Mouse (Mus musculus): Measurements from ENCODE around the gene Spaca1.
"Not testable (repeated sequence)": the region's sequence is repeated elsewhere in the genome, so short reads cannot be mapped to it uniquely, and the experiment has no call there.

Gene Spaca1

GRCm38 (mm10) chr4:34049571-34050255 is at the start of gene Spaca1:
TSS of gene Spaca1 (minus strand) at chr4:34050191.
- no peak for DNase-seq

GRCm38 (mm10) chr4:34087286-34087685 is 37.3 kb upstream of the Spaca1 start:
- not testable (repeated sequence) for DNase-seq

DNA sequence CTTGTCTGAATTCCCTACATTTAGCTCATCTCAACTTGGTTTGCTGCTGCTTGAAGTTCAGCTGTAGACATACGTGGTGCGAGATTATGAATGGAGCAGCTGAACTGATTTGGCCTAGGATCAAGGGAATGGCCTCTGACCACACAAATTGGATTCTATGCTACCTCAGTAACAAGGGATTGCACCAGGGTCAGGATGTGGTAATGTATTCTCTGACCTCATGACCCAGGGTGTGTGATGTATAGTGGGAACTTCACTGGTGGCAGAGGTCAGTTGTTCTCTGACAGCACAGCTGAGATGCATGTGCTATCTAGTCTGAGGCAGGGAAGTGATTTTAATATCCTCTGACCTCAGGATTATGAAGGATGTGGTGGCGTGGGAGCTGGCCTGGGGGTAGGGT is 31.1 kb upstream of the Spaca1 start:
- DNase-seq: no peak

GRCm38 (mm10) chr4:34069002-34069401 is 19.0 kb upstream of the Spaca1 start:
- no peak for DNase-seq

DNA sequence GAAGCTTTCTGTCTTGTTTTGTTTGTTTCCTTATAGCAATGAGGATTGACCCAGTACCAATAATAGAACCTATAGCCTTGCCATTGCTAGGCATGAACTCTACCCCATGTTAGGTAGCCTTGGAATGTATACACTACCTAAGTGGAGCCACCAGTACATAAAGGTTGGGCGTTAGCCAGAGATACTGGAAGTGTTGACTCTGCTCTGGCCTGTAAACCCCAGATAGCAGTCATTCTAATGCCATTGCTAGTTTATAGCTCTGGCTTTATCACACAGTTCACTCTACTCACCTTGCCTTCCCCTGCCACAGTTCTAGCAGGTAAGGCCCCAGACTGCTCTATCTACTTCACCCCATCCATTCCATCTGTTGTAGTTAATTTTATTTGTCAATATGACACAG is 8.3 kb upstream of the Spaca1 start:
- DNase-seq: no peak

GRCm38 (mm10) chr4:34026771-34027170 is 23.2 kb downstream of the Spaca1 start:
- DNase-seq: no peak

GRCm38 (mm10) chr4:34021456-34021855 is 28.5 kb downstream of the Spaca1 start:
- no peak for DNase-seq

DNA sequence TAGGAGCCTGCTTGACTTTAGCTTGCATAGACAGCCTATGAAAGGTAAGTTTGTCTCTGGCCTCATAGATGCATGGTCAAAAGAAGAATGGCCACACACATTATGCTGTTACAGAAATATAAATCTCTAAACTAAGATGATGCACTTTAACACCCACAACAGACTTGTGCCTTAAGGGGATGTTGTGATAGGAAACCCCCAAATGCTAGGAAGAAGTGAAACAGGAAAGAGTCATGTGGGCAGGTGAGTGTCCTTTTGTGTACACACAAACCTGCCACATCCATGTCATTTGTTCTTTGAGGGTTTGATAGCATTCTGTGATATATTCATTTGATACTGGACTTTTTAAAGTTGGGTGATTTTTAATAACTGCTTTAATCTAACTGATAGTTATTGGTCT is 53.6 kb downstream of the Spaca1 start:
- no peak for DNase-seq

DNA sequence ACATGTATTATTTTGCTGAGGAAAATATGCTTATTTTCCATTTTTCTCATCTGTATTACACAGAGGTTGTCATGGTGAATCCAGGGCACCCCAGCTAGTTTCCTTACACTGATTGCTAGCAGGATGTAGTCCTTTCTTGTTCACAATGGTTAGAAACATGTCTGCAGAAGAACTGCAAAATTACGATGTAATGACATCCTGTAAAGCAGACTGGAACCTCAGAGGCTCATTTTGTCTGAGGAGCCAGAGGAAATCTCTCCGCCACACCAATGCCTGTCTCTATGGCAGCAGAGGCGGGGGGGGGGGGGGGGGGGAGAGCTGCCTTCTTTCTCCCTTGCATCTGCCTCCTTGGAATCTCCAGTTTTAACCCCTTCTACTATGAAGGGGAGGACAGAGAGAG is 57.3 kb downstream of the Spaca1 start:
- DNase-seq: no peak

DNA sequence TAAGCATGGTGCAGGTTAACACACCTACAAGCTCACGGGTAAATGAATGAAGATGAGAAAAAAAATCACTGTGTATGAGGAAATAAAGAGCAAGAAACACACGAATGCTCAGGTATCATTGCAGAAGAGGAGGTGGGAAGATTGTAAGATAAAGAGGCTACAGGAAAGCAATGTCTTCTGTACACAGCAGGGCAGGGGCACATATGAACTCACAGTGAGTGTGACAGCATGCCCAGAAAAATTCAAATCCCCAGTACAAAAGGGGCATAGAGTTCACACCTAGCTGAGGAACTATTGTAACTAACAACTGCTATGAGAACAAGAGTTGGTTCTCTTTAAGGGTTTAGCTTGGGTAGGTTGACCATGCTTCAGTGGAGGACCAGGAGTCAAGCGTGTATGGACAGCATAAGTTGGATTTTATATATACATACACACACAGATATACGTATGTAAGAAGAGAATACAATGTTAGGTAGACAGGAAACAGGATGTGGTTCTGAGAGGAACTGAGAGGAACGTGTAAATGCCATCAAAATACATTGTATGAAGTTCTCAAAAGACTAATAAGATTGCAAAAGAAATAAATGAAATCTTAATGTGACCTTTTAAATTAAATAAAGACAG is 61.4 kb downstream of the Spaca1 start:
- DNase-seq: no peak
